Mouse (Mus musculus) ovary, adult 18-20 months (tissue): ENCODE data around the gene Usp6nl.
A peak's percentile ranks its signal among the peaks of the same experiment; 100 is the strongest.

Experiments used
- DNase-seq: peaks from one replicate; pipeline ENCODE4 v3.0.0; 2022; ENCODE audit warnings: low spot score, mixed read lengths

Gene Usp6nl

GRCm38 (mm10) chr2:6478361-6478965, 156.0 kb downstream of the Usp6nl start:
- no peak for DNase-seq

- DNase-seq: peak; percentile 69
These were observed 156.5 kb downstream of the Usp6nl start for GRCm38 (mm10) chr2:6478966-6479391.

- no peak for DNase-seq
These were observed 157.2 kb downstream of the Usp6nl start for GRCm38 (mm10) chr2:6479620-6480019.

- no peak for DNase-seq
These were observed 159.5 kb downstream of the Usp6nl start for GRCm38 (mm10) chr2:6481966-6482365.

- no peak for DNase-seq
These were observed 159.9 kb downstream of the Usp6nl start for GRCm38 (mm10) chr2:6482411-6482810.

GRCm38 (mm10) chr2:6483081-6483992, 160.9 kb downstream of the Usp6nl start:
- peak; percentile 44 for DNase-seq

- no peak for DNase-seq
These were observed 161.7 kb downstream of the Usp6nl start for GRCm38 (mm10) chr2:6484179-6484578.

GRCm38 (mm10) chr2:6487566-6488488, 165.4 kb downstream of the Usp6nl start:
- DNase-seq: no peak

GRCm38 (mm10) chr2:6488489-6489056, 166.1 kb downstream of the Usp6nl start:
- DNase-seq: no peak

- DNase-seq: no peak
These were observed 167.6 kb downstream of the Usp6nl start for GRCm38 (mm10) chr2:6490076-6490475.

GRCm38 (mm10) chr2:6490870-6491269, 168.4 kb downstream of the Usp6nl start:
- no peak for DNase-seq

GRCm38 (mm10) chr2:6493886-6494285, 171.4 kb downstream of the Usp6nl start:
- no peak for DNase-seq
